24 mouse cellular contexts compared by ENCODE assay signal in genomic region chr15:3507329-3507728, GRCm38 (mm10).
A peak's percentile ranks its signal among the peaks of the same experiment; 100 is the strongest.
DNase-seq lines count a peak whose midpoint lies in the region; ATAC-seq lines count a peak whose summit lies in the region.
"Had no signal": no experiment of that assay in that cellular context is flagged by ENCODE, and none has a peak within 500 bp of the region (broad histone marks: within the 10 kb centered on the region; RNA-seq: fewer than 3 reads in every experiment).

No protein-coding gene starts in this region.

- no peaks in the 10 kb centered on the region for H3K36me3 ChIP-seq in hindbrain, embryonic 13.5 days
- H3K36me3 ChIP-seq in hindbrain, embryonic 11.5 days (ENCODE audit: control insufficient read depth, insufficient read depth, low read length): no peaks in the 10 kb centered on the region
- H3K36me3 ChIP-seq in midbrain, embryonic 13.5 days: no peaks in the 10 kb centered on the region
- H3K36me3 ChIP-seq in midbrain, embryonic 11.5 days (ENCODE audit: control insufficient read depth, insufficient read depth, low read length): no peaks in the 10 kb centered on the region
- H3K36me3 ChIP-seq in midbrain, embryonic 16.5 days (ENCODE audit: control insufficient read depth, insufficient read depth, low read length): no peaks in the 10 kb centered on the region
- H3K36me3 ChIP-seq: forebrain, embryonic 10.5 days; heart, embryonic 10.5 days; intestine, embryonic 15.5 days; limb, embryonic 12.5 days had no signal

- no peak overlapping the region for H3K4me2 ChIP-seq in hindbrain, embryonic 13.5 days
- H3K4me2 ChIP-seq in hindbrain, embryonic 11.5 days (replicated peaks; ENCODE audit: low read depth, low read length): no peak overlapping the region
- no peak overlapping the region for H3K4me2 ChIP-seq in midbrain, embryonic 13.5 days (replicated peaks)
- H3K4me2 ChIP-seq in midbrain, embryonic 11.5 days: no peak overlapping the region
- no peak overlapping the region for H3K4me2 ChIP-seq in midbrain, embryonic 16.5 days (ENCODE audit: low read length)
- H3K4me2 ChIP-seq: intestine, embryonic 15.5 days; limb, embryonic 12.5 days; liver, embryonic 11.5 days had no signal

- no peak overlapping the region for H3K4me3 ChIP-seq in hindbrain, embryonic 13.5 days
- no peak overlapping the region for H3K4me3 ChIP-seq in hindbrain, embryonic 11.5 days (ENCODE audit: low read depth, low read length)
- H3K4me3 ChIP-seq in midbrain, embryonic 13.5 days (replicated peaks): no peak overlapping the region
- H3K4me3 ChIP-seq in midbrain, embryonic 11.5 days (ENCODE audit: low read depth, low read length): no peak overlapping the region
- H3K4me3 ChIP-seq in midbrain, embryonic 16.5 days (ENCODE audit: low read depth, low read length): no peak overlapping the region
- H3K4me3 ChIP-seq: forebrain, embryonic 10.5 days; heart, embryonic 10.5 days; intestine, embryonic 15.5 days; layer of hippocampus, adult 2 months; limb, embryonic 12.5 days had no signal

- no peaks in the 10 kb centered on the region for H3K27me3 ChIP-seq in hindbrain, embryonic 13.5 days
- no peaks in the 10 kb centered on the region for H3K27me3 ChIP-seq in hindbrain, embryonic 11.5 days (ENCODE audit: control insufficient read depth, insufficient read depth, low read length)
- no peaks in the 10 kb centered on the region for H3K27me3 ChIP-seq in midbrain, embryonic 13.5 days
- no peaks in the 10 kb centered on the region for H3K27me3 ChIP-seq in midbrain, embryonic 11.5 days (ENCODE audit: control insufficient read depth, insufficient read depth, low read length)
- H3K27me3 ChIP-seq in midbrain, embryonic 16.5 days (ENCODE audit: control insufficient read depth, insufficient read depth, low read depth, low read length): no peaks in the 10 kb centered on the region
- H3K27me3 ChIP-seq: intestine, embryonic 15.5 days; limb, embryonic 12.5 days had no signal

- H3K27ac ChIP-seq in hindbrain, embryonic 13.5 days: no peak overlapping the region
- no peak overlapping the region for H3K27ac ChIP-seq in hindbrain, embryonic 11.5 days (ENCODE audit: low read depth, low read length)
- no peak overlapping the region for H3K27ac ChIP-seq in midbrain, embryonic 13.5 days
- H3K27ac ChIP-seq in midbrain, embryonic 11.5 days (ENCODE audit: low read depth, low read length): no peak overlapping the region
- H3K27ac ChIP-seq in midbrain, embryonic 16.5 days (ENCODE audit: low read length): no peak overlapping the region
- H3K27ac ChIP-seq: forebrain, embryonic 10.5 days; heart, embryonic 10.5 days; intestine, embryonic 15.5 days; layer of hippocampus, adult 2 months; limb, embryonic 12.5 days had no signal

- no peak for DNase-seq in hindbrain, embryonic 11.5 days (ENCODE audit: low spot score)
- DNase-seq in midbrain, embryonic 11.5 days (ENCODE audit: low spot score, missing footprints): no peak
- DNase-seq in ovary, adult 18-20 months (ENCODE audit: low spot score): no peak
- no peak for DNase-seq in yolk sac, embryonic 10.5 days (ENCODE audit: low spot score)
- DNase-seq: cerebellum, adult 11-12 months; cerebellum, postnatal 10 days; gastrocnemius, postnatal 10 days; heart, postnatal 4 days; kidney, adult 8-10 months; kidney, postnatal 25 days; layer of hippocampus, postnatal 36 days; liver, postnatal 0 days; lung, postnatal 14 days; right cerebral cortex, postnatal 14 days; spleen, adult 18-20 months had no signal

- ATAC-seq in hindbrain, embryonic 13.5 days (ENCODE audit: low FRiP score): peak; percentile 66
- ATAC-seq in hindbrain, embryonic 11.5 days (ENCODE audit: low FRiP score): no peak
- ATAC-seq in midbrain, embryonic 13.5 days: peak; percentile 56; the same call in 1 of the 2 replicates
- no peak; the same call in 1 of the 2 replicates for ATAC-seq in midbrain, embryonic 11.5 days (ENCODE audit: low FRiP score)
- ATAC-seq in midbrain, embryonic 16.5 days: peak; percentile 78
- ATAC-seq: intestine, embryonic 15.5 days; liver, postnatal 0 days had no signal

- H3K9me3 ChIP-seq in hindbrain, embryonic 13.5 days: no peaks in the 10 kb centered on the region
- no peaks in the 10 kb centered on the region for H3K9me3 ChIP-seq in hindbrain, embryonic 11.5 days (ENCODE audit: control insufficient read depth, low read length)
- no peaks in the 10 kb centered on the region for H3K9me3 ChIP-seq in midbrain, embryonic 13.5 days
- H3K9me3 ChIP-seq in midbrain, embryonic 11.5 days (ENCODE audit: control insufficient read depth, low read length): no peaks in the 10 kb centered on the region
- H3K9me3 ChIP-seq in midbrain, embryonic 16.5 days (replicated peaks; ENCODE audit: control insufficient read depth, low read length, poor library complexity, severe bottlenecking): no peaks in the 10 kb centered on the region
- H3K9me3 ChIP-seq: forebrain, embryonic 10.5 days; heart, embryonic 10.5 days; intestine, embryonic 15.5 days; limb, embryonic 12.5 days had no signal

- WGBS in hindbrain, embryonic 13.5 days: 62% methylated on average over 2 of the region's 2 CpGs
- WGBS in hindbrain, embryonic 11.5 days: 82% methylated on average over 2 of the region's 2 CpGs
- 58% methylated on average over 2 of the region's 2 CpGs for WGBS in midbrain, embryonic 13.5 days
- 93% methylated on average over 2 of the region's 2 CpGs for whole genome bisulfite sequencing in midbrain, embryonic 11.5 days
- WGBS in midbrain, embryonic 16.5 days: 67% methylated on average over 2 of the region's 2 CpGs

- no peak overlapping the region for H3K9ac ChIP-seq in hindbrain, embryonic 13.5 days
- no peak overlapping the region for H3K9ac ChIP-seq in hindbrain, embryonic 11.5 days (ENCODE audit: low read depth, low read length)
- H3K9ac ChIP-seq in midbrain, embryonic 13.5 days (replicated peaks): no peak overlapping the region
- H3K9ac ChIP-seq in midbrain, embryonic 11.5 days (ENCODE audit: low read length): no peak overlapping the region
- H3K9ac ChIP-seq in midbrain, embryonic 16.5 days (ENCODE audit: low read depth, low read length): no peak overlapping the region
- H3K9ac ChIP-seq: intestine, embryonic 15.5 days; limb, embryonic 12.5 days; liver, postnatal 0 days had no signal

- peaks cover 14% of the 10 kb centered on the region for H3K4me1 ChIP-seq in hindbrain, embryonic 13.5 days (replicated peaks)
- no peaks in the 10 kb centered on the region for H3K4me1 ChIP-seq in hindbrain, embryonic 11.5 days (replicated peaks; ENCODE audit: control insufficient read depth, insufficient read depth, low read length)
- 0 out of 2 replicates have a peak, but pooled peaks cover 9% of the 10 kb centered on the region for H3K4me1 ChIP-seq in midbrain, embryonic 13.5 days (replicated peaks)
- no peaks in the 10 kb centered on the region for H3K4me1 ChIP-seq in midbrain, embryonic 11.5 days (ENCODE audit: control insufficient read depth, insufficient read depth, low read length)
- H3K4me1 ChIP-seq in midbrain, embryonic 16.5 days (ENCODE audit: control insufficient read depth, insufficient read depth, low read length): peaks cover 4% of the 10 kb centered on the region; the same call in 1 of the 2 replicates

Comparison
In these comparisons a context has a peak if more than half of its experiments do, and no peak if none do; other contexts are left out.
1. ATAC-seq: peak in hindbrain, embryonic 13.5 days (single experiment), midbrain, embryonic 13.5 days (single experiment) and midbrain, embryonic 16.5 days (single experiment); none in hindbrain, embryonic 11.5 days (single experiment) and midbrain, embryonic 11.5 days (single experiment).